Mouse (Mus musculus) heart, adult 8-10 months (tissue): Measurements from ENCODE around the gene Pcsk2. TPM values are rescaled to one million over a fixed set of nuclear protein-coding genes. Genes with fewer than 3 reads are reported as not detected.

Experiments
- DNase-seq: peaks from one replicate; pipeline ENCODE4 v3.0.0; 2022; ENCODE audit warnings: low spot score
- total RNA-seq, 4 experiments: library from RNA; stranded (reverse); gene quantifications; 2 replicates each; pipeline ENCODE4 v1.2.4; 2022

Gene Pcsk2
- total RNA-seq, 4 experiments from 2014 or later = 0.06 TPM; not detected in 2

GRCm38 (mm10) chr2:143644374-143644773, 98.4 kb downstream of the Pcsk2 start:
- no peak for DNase-seq

DNA sequence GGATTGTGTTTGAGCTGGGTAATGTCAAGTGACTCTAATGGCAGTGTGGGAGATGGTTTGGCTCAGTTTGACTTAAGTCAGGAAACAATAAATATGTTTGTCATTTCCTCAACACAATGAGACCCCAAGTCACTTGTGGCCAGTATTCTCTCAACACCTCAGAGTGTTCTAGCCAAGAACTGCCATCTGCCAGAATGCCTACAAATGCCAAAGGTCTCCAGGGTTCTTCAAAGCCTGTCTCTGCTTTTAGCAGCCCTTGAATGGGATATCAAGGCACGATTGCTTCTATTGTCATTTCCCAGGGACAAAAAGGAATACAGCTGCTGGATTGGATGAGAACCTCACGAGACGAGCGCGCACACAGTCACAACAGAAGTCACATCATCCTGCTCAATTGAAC, 100.0 kb downstream of the Pcsk2 start:
- DNase-seq = no peak

GRCm38 (mm10) chr2:143654621-143655020, 108.7 kb downstream of the Pcsk2 start:
- no peak for DNase-seq

- DNase-seq = no peak
These were observed 111.0 kb downstream of the Pcsk2 start for GRCm38 (mm10) chr2:143656968-143657367.

DNA sequence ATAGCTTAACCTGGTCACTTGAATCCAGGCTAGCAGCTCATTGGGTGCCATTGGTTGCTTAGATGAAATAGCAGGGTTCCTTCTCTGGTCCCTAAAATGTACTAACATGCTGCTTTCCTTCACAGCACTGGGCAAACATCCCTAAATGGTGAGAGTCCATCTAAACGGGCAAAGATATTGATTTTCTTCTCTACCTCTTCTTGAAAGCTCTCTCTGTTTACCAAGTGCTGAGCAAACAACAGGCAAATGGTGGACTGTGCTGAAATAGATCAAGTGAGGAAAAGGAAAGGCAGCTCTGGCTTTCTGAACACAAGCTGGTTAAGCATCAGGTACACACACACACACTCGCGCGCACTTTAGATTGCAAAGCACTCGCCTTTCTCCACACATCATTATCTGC, 120.8 kb downstream of the Pcsk2 start:
- DNase-seq = no peak

GRCm38 (mm10) chr2:143677869-143678268, 131.9 kb downstream of the Pcsk2 start:
- DNase-seq = no peak

DNA sequence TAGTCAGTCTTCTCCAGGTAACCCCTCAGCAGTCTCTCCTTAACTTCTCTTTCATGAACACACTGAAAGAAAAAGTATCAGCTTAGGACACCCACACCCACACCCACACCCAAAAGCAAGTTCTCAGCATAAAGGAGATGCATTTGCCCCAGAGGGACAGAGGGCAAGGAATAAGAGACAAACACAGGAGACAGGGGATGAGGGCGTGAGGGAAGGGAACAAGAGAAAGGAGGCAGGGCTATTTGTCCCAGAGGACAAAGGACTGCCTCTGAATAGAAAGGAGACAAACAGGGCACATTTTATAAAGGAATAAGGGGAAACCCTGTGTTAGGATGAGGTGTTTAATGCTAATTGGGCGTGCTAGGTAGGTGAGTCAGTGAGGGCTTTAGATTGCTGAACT, 133.6 kb downstream of the Pcsk2 start:
- no peak for DNase-seq

- DNase-seq = no peak
These were observed 136.1 kb downstream of the Pcsk2 start for GRCm38 (mm10) chr2:143681873-143682555.

DNA sequence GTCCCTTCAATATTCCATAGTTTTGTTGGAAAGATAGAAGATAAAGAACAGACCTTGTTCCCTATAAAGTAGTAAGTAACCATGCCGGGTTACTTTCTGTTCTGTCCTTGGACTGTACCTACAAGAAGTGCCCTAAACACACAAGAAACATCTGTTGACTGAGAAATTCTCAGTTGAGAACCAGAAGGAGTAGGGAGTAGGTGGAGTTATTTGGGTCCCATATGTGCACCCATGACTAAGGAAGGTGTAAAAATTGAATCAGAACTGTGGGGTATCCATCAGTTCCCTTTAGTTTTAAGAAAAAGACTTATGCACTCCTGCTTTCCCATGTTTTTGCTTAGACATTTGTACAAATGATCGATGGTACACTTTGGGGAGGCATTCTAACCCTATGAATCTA, 137.6 kb downstream of the Pcsk2 start:
- DNase-seq = no peak

GRCm38 (mm10) chr2:143691244-143691643, 145.3 kb downstream of the Pcsk2 start:
- DNase-seq = no peak

DNA sequence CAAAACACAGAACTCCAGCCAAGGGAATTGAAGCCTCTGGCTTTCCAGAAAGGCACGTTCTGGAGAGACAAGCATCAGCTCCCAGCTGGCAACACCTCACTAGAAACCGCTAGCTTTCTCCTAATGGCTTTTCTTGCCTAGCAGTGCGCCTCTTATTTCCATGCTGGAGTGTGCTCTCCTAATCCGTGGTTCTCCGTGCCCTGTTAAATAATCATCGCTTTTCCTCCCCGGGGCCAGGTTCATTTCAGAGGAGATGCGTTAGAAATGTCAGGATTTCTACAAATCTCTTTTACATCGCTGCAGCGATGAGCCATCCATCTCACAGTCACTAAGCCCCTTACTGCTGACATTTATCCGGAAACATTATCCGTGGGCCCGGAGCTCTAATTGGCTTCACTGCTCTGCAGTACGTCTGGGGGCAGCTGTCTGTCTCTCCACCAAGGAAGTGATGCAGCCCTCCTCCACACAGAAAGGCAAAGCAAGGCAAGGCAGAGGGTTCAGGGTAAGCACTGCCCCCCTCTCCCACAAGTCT, 150.1 kb downstream of the Pcsk2 start:
- DNase-seq = no peak

DNA sequence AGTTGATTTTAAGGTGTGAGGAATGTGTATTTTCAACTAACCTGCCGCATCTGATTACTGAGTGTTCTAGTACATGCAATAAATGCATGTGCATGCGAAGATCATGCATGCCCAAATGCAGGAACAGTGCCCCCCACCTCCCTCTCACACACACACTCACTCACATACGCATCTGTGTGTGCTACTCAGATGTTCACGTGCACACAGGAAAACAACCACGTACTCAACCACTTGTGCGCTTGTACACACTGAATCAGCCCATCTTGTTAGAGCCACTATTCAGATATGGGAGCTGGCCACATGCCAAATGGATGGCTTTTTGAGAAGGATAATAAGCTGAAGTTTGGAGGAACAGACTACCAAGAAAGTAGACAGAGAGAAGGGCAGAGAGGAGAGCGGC, 150.7 kb downstream of the Pcsk2 start:
- DNase-seq = no peak

DNA sequence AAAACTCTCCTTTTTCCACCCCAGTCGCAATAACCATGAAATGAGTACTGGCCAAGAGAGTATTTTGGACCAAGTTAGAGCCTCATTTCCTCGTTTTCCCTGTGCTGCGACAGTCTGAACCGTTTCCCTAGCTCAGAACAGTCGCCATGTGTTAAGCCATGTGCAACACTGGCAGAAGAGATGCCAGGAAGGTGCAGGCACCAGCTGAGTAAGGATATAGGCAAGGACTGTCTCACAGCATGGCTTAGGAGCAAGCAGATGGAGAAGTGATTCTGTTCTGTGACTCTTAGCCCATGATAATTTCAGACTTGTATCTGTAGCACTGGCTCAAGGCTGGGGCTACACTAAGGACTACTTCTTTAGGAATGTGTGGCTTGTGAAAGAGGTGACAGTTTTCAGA, 155.2 kb downstream of the Pcsk2 start:
- no peak for DNase-seq

- no peak for DNase-seq
These were observed 157.0 kb downstream of the Pcsk2 start for GRCm38 (mm10) chr2:143702931-143703344.

GRCm38 (mm10) chr2:143708205-143708604, 162.2 kb downstream of the Pcsk2 start:
- DNase-seq = no peak

DNA sequence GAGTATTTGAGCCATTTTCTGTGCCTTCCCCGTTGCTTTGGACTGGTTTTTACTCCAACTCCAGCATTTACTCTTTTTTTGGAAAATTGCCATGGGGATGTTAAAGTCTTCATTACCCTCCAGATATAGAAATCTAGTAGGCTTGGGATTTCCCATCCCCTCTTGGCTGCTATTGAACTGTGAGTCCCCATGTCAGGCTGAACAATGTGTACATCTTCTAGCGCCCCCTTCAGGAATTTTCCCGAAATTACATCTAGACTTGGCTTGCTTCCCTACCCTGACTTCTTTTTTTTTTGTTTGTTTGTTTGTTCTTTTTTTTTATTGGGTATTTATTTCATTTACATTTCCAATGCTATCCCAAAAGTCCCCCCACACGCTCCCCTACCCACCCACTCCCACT, 163.3 kb downstream of the Pcsk2 start:
- no peak for DNase-seq

DNA sequence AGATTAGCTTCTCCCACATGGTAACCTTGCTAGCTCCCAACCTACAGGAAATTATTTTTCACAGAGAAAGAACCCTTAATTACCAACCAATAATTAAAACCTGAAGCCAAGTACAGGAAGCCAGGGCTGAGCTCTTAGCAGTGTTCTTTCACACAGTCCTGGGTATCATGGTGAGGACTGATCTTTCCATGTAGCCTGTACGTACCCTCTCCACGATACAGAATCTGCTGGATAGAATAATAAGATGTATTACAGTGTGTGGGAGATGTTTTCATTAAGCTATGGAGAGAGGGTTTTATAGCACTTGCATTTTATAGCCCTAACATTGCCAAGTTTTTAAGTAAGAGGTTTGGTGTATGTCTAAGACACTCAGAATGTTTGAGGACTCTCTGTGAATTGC, 164.0 kb downstream of the Pcsk2 start:
- no peak for DNase-seq

GRCm38 (mm10) chr2:143711886-143712285, 165.9 kb downstream of the Pcsk2 start:
- no peak for DNase-seq

GRCm38 (mm10) chr2:143712901-143713300, 166.9 kb downstream of the Pcsk2 start:
- DNase-seq = no peak

GRCm38 (mm10) chr2:143713902-143714301, 167.9 kb downstream of the Pcsk2 start:
- DNase-seq = no peak

DNA sequence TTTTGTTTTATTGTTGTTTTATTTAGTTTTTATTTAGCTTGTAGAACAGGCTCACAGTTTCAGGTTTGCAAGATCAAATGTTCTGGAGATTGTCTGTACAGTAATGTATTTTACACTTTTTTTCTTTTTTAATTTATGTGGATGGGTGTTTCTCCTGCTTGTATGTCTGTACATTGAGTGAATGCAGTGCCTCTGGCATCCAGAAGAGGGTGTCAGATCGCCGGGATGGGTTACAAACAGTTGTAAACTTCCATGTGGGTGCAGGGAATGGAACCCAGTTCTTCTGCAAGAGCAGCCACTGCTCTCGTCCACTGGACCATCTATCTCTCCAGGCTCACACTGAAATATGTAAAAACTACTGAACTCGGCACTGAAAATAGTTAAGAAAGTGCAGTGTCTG, 169.2 kb downstream of the Pcsk2 start:
- DNase-seq = no peak

DNA sequence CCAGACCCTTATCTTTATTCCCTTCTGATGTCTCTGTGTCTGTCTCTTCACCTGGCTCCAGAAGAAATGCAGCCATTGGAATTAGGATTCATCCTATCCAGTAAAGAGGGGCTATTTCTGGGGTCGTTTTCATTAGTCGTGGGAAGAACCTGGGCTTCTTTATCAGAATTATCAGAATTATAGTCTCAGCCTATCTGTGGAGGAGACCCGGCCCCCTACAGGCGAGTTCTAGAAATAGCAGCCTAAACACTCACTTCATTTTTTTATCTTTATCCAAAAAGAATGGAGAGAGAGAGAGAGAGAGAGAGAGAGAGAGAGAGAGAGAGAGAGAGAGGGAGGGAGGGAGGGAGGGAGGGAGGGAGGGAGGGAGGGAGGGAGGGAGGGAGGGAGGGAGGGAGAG, 177.3 kb downstream of the Pcsk2 start:
- no peak for DNase-seq

DNA sequence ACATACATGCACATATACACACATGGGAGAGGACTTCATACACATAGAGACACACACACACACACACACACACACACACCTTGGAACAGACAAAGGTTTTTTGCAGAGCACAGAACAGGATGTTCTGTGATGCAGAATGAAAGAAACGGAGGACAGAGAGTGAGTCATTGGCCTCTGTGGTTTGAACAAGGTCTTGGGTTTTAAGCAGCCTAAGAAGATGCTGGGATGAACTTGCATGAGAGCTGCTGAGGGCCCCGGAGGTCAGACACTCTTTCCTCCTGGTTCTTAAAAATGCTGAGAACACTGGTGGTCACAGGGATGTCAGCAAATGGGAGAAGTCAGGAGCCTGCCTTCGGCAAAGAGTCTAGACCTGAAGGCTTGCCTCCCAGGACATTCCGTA, 178.1 kb downstream of the Pcsk2 start:
- no peak for DNase-seq

- DNase-seq = no peak
These were observed 178.8 kb downstream of the Pcsk2 start for GRCm38 (mm10) chr2:143724720-143725119.
